Mouse (Mus musculus) adrenal gland, adult 18-20 months (tissue): ENCODE results near the gene Polr3gl. TPM values are rescaled to one million over a fixed set of nuclear protein-coding genes. Genes with fewer than 3 reads are reported as not detected.

Source experiments
- DNase-seq, 2 experiments: peaks; one replicate each; pipeline ENCODE4 v3.0.0; 2021 to 2022; ENCODE audit warnings: low spot score in 2 of 2
- total RNA-seq, 2 experiments: library from RNA; stranded (reverse); gene quantifications; 1 replicate in 1 of 2; 2 replicates in 1 of 2; pipeline ENCODE4 v1.2.3; 2021

The Polr3gl gene
- total RNA-seq, 2 experiments from 2014 or later = 35.5 to 38.8 TPM

DNA sequence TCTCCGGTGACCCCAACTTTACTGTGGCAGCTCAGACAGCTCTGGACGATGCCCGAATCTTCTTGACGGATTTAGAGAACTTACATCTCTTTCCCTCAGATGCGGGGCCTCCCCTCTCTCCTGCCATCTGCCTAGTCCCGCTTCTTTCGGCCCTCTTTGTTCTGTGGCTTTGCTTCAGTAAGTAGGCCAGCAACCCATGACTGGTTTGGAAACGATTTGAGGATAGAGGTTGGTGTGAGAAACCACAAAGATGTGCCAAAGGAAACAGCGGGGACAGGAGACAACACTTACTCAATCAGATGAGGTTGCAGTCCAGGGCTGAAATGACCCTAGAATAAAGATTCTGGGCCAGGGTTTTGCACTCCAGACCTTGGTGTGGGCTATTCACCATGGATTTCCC lies 65.5 kb downstream of the Polr3gl start:
- DNase-seq = no peak

Other genes with a start within 250 kb of the Polr3gl start
- not detected for gene BC107364, start 141.9 kb downstream of the Polr3gl start, total RNA-seq
- under 1 TPM in 1 of 2 experiments, not detected in 1; 0.42 TPM for gene Hfe2, start 69.0 kb downstream of the Polr3gl start, total RNA-seq
- gene Txnip, start 36.2 kb downstream of the Polr3gl start, total RNA-seq = 100 to 1,000 TPM; 539 to 784 TPM
- gene Gm16253, start 17.2 kb downstream of the Polr3gl start, total RNA-seq = not detected
- gene Ankrd34a, start 2.5 kb upstream of the Polr3gl start, total RNA-seq = under 1 TPM; 0.76 to 0.77 TPM
- gene Lix1l, start 7.0 kb upstream of the Polr3gl start, total RNA-seq = 10 to 100 TPM; 24.4 to 39.1 TPM
- 10 to 100 TPM; 89.7 to 89.8 TPM for gene Rbm8a, start 35.8 kb upstream of the Polr3gl start, total RNA-seq
- 10 to 100 TPM; 41.3 to 45.6 TPM for gene Pex11b, start 41.2 kb upstream of the Polr3gl start, total RNA-seq
- under 1 TPM; 0.35 to 0.70 TPM for gene Gm42957, start 41.3 kb upstream of the Polr3gl start, total RNA-seq
- 1 to 10 TPM; 1.4 to 3.0 TPM for gene Itga10, start 51.4 kb upstream of the Polr3gl start, total RNA-seq
- 1 to 10 TPM; 1.3 to 6.6 TPM for gene Ankrd35, start 76.0 kb upstream of the Polr3gl start, total RNA-seq
- gene Pias3, start 102.2 kb upstream of the Polr3gl start, total RNA-seq = 10 to 100 TPM; 19.7 to 20.1 TPM
- 1 to 10 TPM; 1.5 TPM for gene Nudt17, start 114.4 kb upstream of the Polr3gl start, total RNA-seq
- 10 to 100 TPM; 25.2 to 25.5 TPM for gene Polr3c, start 133.4 kb upstream of the Polr3gl start, total RNA-seq
- gene Rnf115, start 133.5 kb upstream of the Polr3gl start, total RNA-seq = 10 to 100 TPM; 37.5 to 39.0 TPM
- gene Pdzk1, start 235.1 kb upstream of the Polr3gl start, total RNA-seq = under 1 TPM in 1 of 2 experiments, not detected in 1; 0.99 TPM
- under 1 TPM; 0.36 to 0.54 TPM for gene Cd160, start 235.2 kb upstream of the Polr3gl start, total RNA-seq